Mouse (Mus musculus): Measurements from ENCODE around the gene Atg16l2. TPM values are rescaled to one million over a fixed set of nuclear protein-coding genes. Genes with fewer than 3 reads are reported as not detected.

The Atg16l2 gene
- polyA plus RNA-seq, 1 experiment from 2014 or later = 19.6 TPM

GRCm38 (mm10) chr7:101291641-101292040 is 10.4 kb downstream of the Atg16l2 start:
- 83% methylated on average over 8 of the region's 8 CpGs for whole genome bisulfite sequencing
- H3K36me3 ChIP-seq (ENCODE audit: control insufficient read depth, insufficient read depth, low read length) = peaks cover 4% of the 10 kb centered on the region; the same call in 1 of the 2 replicates

GRCm38 (mm10) chr7:101291211-101291610 is 10.8 kb downstream of the Atg16l2 start:
- H3K9ac ChIP-seq (ENCODE audit: low read length) = no peak overlapping the region
- whole genome bisulfite sequencing = 84% methylated on average over 5 of the region's 5 CpGs
- H3K9me3 ChIP-seq (ENCODE audit: control insufficient read depth, low read length) = no peaks in the 10 kb centered on the region
- no peak overlapping the region for H3K4me2 ChIP-seq (ENCODE audit: low read depth, low read length)
- no peak overlapping the region for H3K4me3 ChIP-seq (ENCODE audit: low read length)
- no peaks in the 10 kb centered on the region for H3K27me3 ChIP-seq (ENCODE audit: control insufficient read depth, insufficient read depth, low read depth, low read length)
- H3K4me1 ChIP-seq (replicated peaks; ENCODE audit: control insufficient read depth, insufficient read depth, low read length) = peaks cover under 1% of the 10 kb centered on the region
- no peak overlapping the region for H3K27ac ChIP-seq (ENCODE audit: low read length)
- H3K36me3 ChIP-seq (ENCODE audit: control insufficient read depth, insufficient read depth, low read length) = peaks cover 4% of the 10 kb centered on the region; the same call in 1 of the 2 replicates
- ATAC-seq (ENCODE audit: low read depth) = no peak

More at GRCm38 (mm10) chr7:101291641-101292040, 10.4 kb downstream of the Atg16l2 start:
- H3K27ac ChIP-seq (ENCODE audit: low read length) = no peak overlapping the region
- no peak overlapping the region for H3K4me2 ChIP-seq (ENCODE audit: low read depth, low read length)
- H3K9me3 ChIP-seq (ENCODE audit: control insufficient read depth, low read length) = no peaks in the 10 kb centered on the region
- ATAC-seq (ENCODE audit: low read depth) = no peak
- no peak overlapping the region for H3K9ac ChIP-seq (ENCODE audit: low read length)
- no peak overlapping the region for H3K4me3 ChIP-seq (ENCODE audit: low read length)
- H3K4me1 ChIP-seq (replicated peaks; ENCODE audit: control insufficient read depth, insufficient read depth, low read length) = peaks cover 4% of the 10 kb centered on the region
- no peaks in the 10 kb centered on the region for H3K27me3 ChIP-seq (ENCODE audit: control insufficient read depth, insufficient read depth, low read depth, low read length)

- H3K4me3 ChIP-seq (ENCODE audit: low read length) = no peak overlapping the region
- no peaks in the 10 kb centered on the region for H3K9me3 ChIP-seq (ENCODE audit: control insufficient read depth, low read length)
- H3K36me3 ChIP-seq (ENCODE audit: control insufficient read depth, insufficient read depth, low read length) = peaks cover 8% of the 10 kb centered on the region; the same call in 1 of the 2 replicates
- no peaks in the 10 kb centered on the region; the same call in 1 of the 2 replicates for H3K4me1 ChIP-seq (replicated peaks; ENCODE audit: control insufficient read depth, insufficient read depth, low read length)
- no peak overlapping the region for H3K4me2 ChIP-seq (ENCODE audit: low read depth, low read length)
- no peak overlapping the region for H3K27ac ChIP-seq (ENCODE audit: low read length)
- no peak overlapping the region for H3K9ac ChIP-seq (ENCODE audit: low read length)
- ATAC-seq (ENCODE audit: low read depth) = no peak
- WGBS = 90% methylated on average over 10 of the region's 10 CpGs
- no peaks in the 10 kb centered on the region for H3K27me3 ChIP-seq (ENCODE audit: control insufficient read depth, insufficient read depth, low read depth, low read length)
These were observed 11.7 kb downstream of the Atg16l2 start for GRCm38 (mm10) chr7:101290401-101290800.

GRCm38 (mm10) chr7:101288436-101288835 is 13.6 kb downstream of the Atg16l2 start:
- H3K9ac ChIP-seq (ENCODE audit: low read length) = no peak overlapping the region
- H3K4me2 ChIP-seq (ENCODE audit: low read depth, low read length) = no peak overlapping the region
- WGBS = 28% methylated on average over 4 of the region's 4 CpGs
- H3K4me3 ChIP-seq (ENCODE audit: low read length) = no peak overlapping the region
- no peaks in the 10 kb centered on the region for H3K4me1 ChIP-seq (replicated peaks; ENCODE audit: control insufficient read depth, insufficient read depth, low read length)
- H3K27me3 ChIP-seq (ENCODE audit: control insufficient read depth, insufficient read depth, low read depth, low read length) = no peaks in the 10 kb centered on the region
- no peak for ATAC-seq (ENCODE audit: low read depth)
- peaks cover 8% of the 10 kb centered on the region; the same call in 1 of the 2 replicates for H3K36me3 ChIP-seq (ENCODE audit: control insufficient read depth, insufficient read depth, low read length)
- no peaks in the 10 kb centered on the region for H3K9me3 ChIP-seq (ENCODE audit: control insufficient read depth, low read length)
- H3K27ac ChIP-seq (ENCODE audit: low read length) = no peak overlapping the region

- Histone ChIP-seq H3K27me3 (ENCODE audit: control insufficient read depth, insufficient read depth, low read depth, low read length) (no peaks in the 10 kb centered on the region), H3K36me3 (ENCODE audit: control insufficient read depth, insufficient read depth, low read length) (peaks cover 8% of the 10 kb centered on the region; the same call in 1 of the 2 replicates), H3K9ac (ENCODE audit: low read length) (no peak overlapping the region), H3K27ac (ENCODE audit: low read length) (no peak overlapping the region), H3K9me3 (ENCODE audit: control insufficient read depth, low read length) (no peaks in the 10 kb centered on the region), H3K4me3 (ENCODE audit: low read length) (no peak overlapping the region), H3K4me2 (ENCODE audit: low read depth, low read length) (no peak overlapping the region), H3K4me1 (replicated peaks; ENCODE audit: control insufficient read depth, insufficient read depth, low read length) (no peaks in the 10 kb centered on the region)
- 77% methylated on average over 2 of the region's 2 CpGs for WGBS
- ATAC-seq (ENCODE audit: low read depth) = no peak
These were observed 14.2 kb downstream of the Atg16l2 start for GRCm38 (mm10) chr7:101287820-101288219.

GRCm38 (mm10) chr7:101286891-101287290 is 15.2 kb downstream of the Atg16l2 start:
- no peak for ATAC-seq (ENCODE audit: low read depth)
- Histone ChIP-seq H3K4me3 (ENCODE audit: low read length) (no peak overlapping the region), H3K9ac (ENCODE audit: low read length) (no peak overlapping the region), H3K27ac (ENCODE audit: low read length) (no peak overlapping the region), H3K36me3 (ENCODE audit: control insufficient read depth, insufficient read depth, low read length) (peaks cover 14% of the 10 kb centered on the region), H3K9me3 (ENCODE audit: control insufficient read depth, low read length) (no peaks in the 10 kb centered on the region), H3K27me3 (ENCODE audit: control insufficient read depth, insufficient read depth, low read depth, low read length) (no peaks in the 10 kb centered on the region), H3K4me2 (ENCODE audit: low read depth, low read length) (no peak overlapping the region), H3K4me1 (replicated peaks; ENCODE audit: control insufficient read depth, insufficient read depth, low read length) (no peaks in the 10 kb centered on the region)
- 87% methylated on average over 4 of the region's 4 CpGs for WGBS

GRCm38 (mm10) chr7:101284504-101284903 is 17.5 kb downstream of the Atg16l2 start:
- H3K9me3 ChIP-seq (ENCODE audit: control insufficient read depth, low read length) = no peaks in the 10 kb centered on the region
- no peak overlapping the region for H3K27ac ChIP-seq (ENCODE audit: low read length)
- ATAC-seq (ENCODE audit: low read depth) = no peak
- H3K4me3 ChIP-seq (ENCODE audit: low read length) = no peak overlapping the region
- H3K4me2 ChIP-seq (ENCODE audit: low read depth, low read length) = no peak overlapping the region
- H3K9ac ChIP-seq (ENCODE audit: low read length) = no peak overlapping the region
- peaks cover 10% of the 10 kb centered on the region for H3K36me3 ChIP-seq (ENCODE audit: control insufficient read depth, insufficient read depth, low read length)
- no peaks in the 10 kb centered on the region for H3K4me1 ChIP-seq (replicated peaks; ENCODE audit: control insufficient read depth, insufficient read depth, low read length)
- 84% methylated on average over 1 of the region's 1 CpGs for WGBS
- no peaks in the 10 kb centered on the region for H3K27me3 ChIP-seq (ENCODE audit: control insufficient read depth, insufficient read depth, low read depth, low read length)

GRCm38 (mm10) chr7:101282721-101283120 is 19.3 kb downstream of the Atg16l2 start:
- 92% methylated on average over 3 of the region's 3 CpGs for WGBS
- peaks cover 16% of the 10 kb centered on the region for H3K36me3 ChIP-seq (ENCODE audit: control insufficient read depth, insufficient read depth, low read length)

GRCm38 (mm10) chr7:101272466-101273160 is 29.4 kb downstream of the Atg16l2 start:
- H3K36me3 ChIP-seq (ENCODE audit: control insufficient read depth, insufficient read depth, low read length) = peaks cover 10% of the 10 kb centered on the region; the same call in 1 of the 2 replicates
- no peak overlapping the region for H3K4me3 ChIP-seq (ENCODE audit: low read length)
- H3K27ac ChIP-seq (ENCODE audit: low read length) = no peak overlapping the region
- no peak overlapping the region for H3K9ac ChIP-seq (ENCODE audit: low read length)
- H3K27me3 ChIP-seq (ENCODE audit: control insufficient read depth, insufficient read depth, low read depth, low read length) = no peaks in the 10 kb centered on the region
- no peaks in the 10 kb centered on the region; the same call in 1 of the 2 replicates for H3K4me1 ChIP-seq (replicated peaks; ENCODE audit: control insufficient read depth, insufficient read depth, low read length)
- ATAC-seq (ENCODE audit: low read depth) = no peak
- no peak overlapping the region for H3K4me2 ChIP-seq (ENCODE audit: low read depth, low read length)
- 75% methylated on average over 8 of the region's 8 CpGs for WGBS
- H3K9me3 ChIP-seq (ENCODE audit: control insufficient read depth, low read length) = no peaks in the 10 kb centered on the region

More at GRCm38 (mm10) chr7:101282721-101283120, 19.3 kb downstream of the Atg16l2 start:
- Histone ChIP-seq H3K9ac (ENCODE audit: low read length) (no peak overlapping the region), H3K27me3 (ENCODE audit: control insufficient read depth, insufficient read depth, low read depth, low read length) (no peaks in the 10 kb centered on the region), H3K4me3 (ENCODE audit: low read length) (no peak overlapping the region), H3K4me2 (ENCODE audit: low read depth, low read length) (no peak overlapping the region), H3K4me1 (replicated peaks; ENCODE audit: control insufficient read depth, insufficient read depth, low read length) (no peaks in the 10 kb centered on the region), H3K9me3 (ENCODE audit: control insufficient read depth, low read length) (no peaks in the 10 kb centered on the region), H3K27ac (ENCODE audit: low read length) (no peak overlapping the region)
- ATAC-seq (ENCODE audit: low read depth) = no peak
